Mouse (Mus musculus): ENCODE data around the gene Gpr63. TPM values are rescaled to one million over a fixed set of nuclear protein-coding genes. Genes with fewer than 3 reads are reported as not detected.

Gene Gpr63
- 0.52 TPM for polyA plus RNA-seq (2014; fragmentation: Illumina TruSeq; extraction: RNeasy Lipid Tissue Mini Kit (QIAGEN cat#74804); ENCODE audit: low replicate concordance)

GRCm38 (mm10) chr4:24966299-24966991 lies at the start of gene Gpr63:
Gene Gpr63, plus strand, starts transcription at chr4:24966407.

Other genes with a start within 250 kb of the Gpr63 start
- 0.56 TPM for gene Klhl32, start 115.3 kb upstream of the Gpr63 start, polyA plus RNA-seq (2014; fragmentation: Illumina TruSeq; extraction: RNeasy Lipid Tissue Mini Kit (QIAGEN cat#74804); ENCODE audit: low replicate concordance)
- gene Ndufaf4, start 68.3 kb upstream of the Gpr63 start, polyA plus RNA-seq (2014; fragmentation: Illumina TruSeq; extraction: RNeasy Lipid Tissue Mini Kit (QIAGEN cat#74804); ENCODE audit: low replicate concordance), result 112 TPM

All from small intestine, adult 10 weeks (tissue).